In genomic region chr13:35773763-35774162, GRCm38 (mm10) we compare ENCODE assay signal across 8 mouse cellular contexts.
A peak's percentile ranks its signal among the peaks of the same experiment; 100 is the strongest.
DNase-seq lines count a peak whose midpoint lies in the region; ATAC-seq and TF ChIP-seq lines count a peak whose summit lies in the region.

No protein-coding gene starts in this region.

- no peak for DNase-seq in forebrain, postnatal 0 days
- DNase-seq in forebrain, embryonic 10.5 days (ENCODE audit: extremely low spot score, low spot score): no peak
- peak; percentile 8 for DNase-seq in lung, embryonic 14.5 days
- DNase-seq in lung, postnatal 25 days (ENCODE audit: low spot score): no peak
- DNase-seq in brain, adult 2 months (ENCODE audit: low read depth, low spot score): peak; percentile 46
- DNase-seq in lung, postnatal 10 days: peak; percentile 37
- no peak for DNase-seq in T-cell, adult 2 months (ENCODE audit: low spot score)
- no peak for DNase-seq in frontal cortex, postnatal 14 days (ENCODE audit: low spot score in 2 of 2)

- no peaks in the 10 kb centered on the region for H3K27me3 ChIP-seq in forebrain, postnatal 0 days (ENCODE audit: insufficient read depth, low read length)
- H3K27me3 ChIP-seq in forebrain, embryonic 10.5 days (ENCODE audit: poor library complexity, severe bottlenecking): no peaks in the 10 kb centered on the region
- H3K27me3 ChIP-seq in lung, embryonic 14.5 days (ENCODE audit: insufficient read depth, low read length): no peaks in the 10 kb centered on the region

- no peak for ATAC-seq in forebrain, postnatal 0 days
- no peak for ATAC-seq in lung, embryonic 14.5 days (ENCODE audit: insufficient read depth)

- no peak overlapping the region for H3K4me2 ChIP-seq in forebrain, postnatal 0 days (ENCODE audit: low read depth)
- no peak overlapping the region for H3K4me2 ChIP-seq in lung, embryonic 14.5 days

- H3K4me3 ChIP-seq in forebrain, postnatal 0 days (ENCODE audit: low read depth, low read length): no peak overlapping the region
- H3K4me3 ChIP-seq in forebrain, embryonic 10.5 days: no peak overlapping the region
- no peak overlapping the region for H3K4me3 ChIP-seq in lung, embryonic 14.5 days (ENCODE audit: low read depth, low read length)

- H3K4me1 ChIP-seq in forebrain, postnatal 0 days (ENCODE audit: insufficient read depth): no peaks in the 10 kb centered on the region
- H3K4me1 ChIP-seq in forebrain, embryonic 10.5 days: peaks cover 25% of the 10 kb centered on the region
- H3K4me1 ChIP-seq in lung, embryonic 14.5 days (ENCODE audit: insufficient read depth): no peaks in the 10 kb centered on the region

- H3K9me3 ChIP-seq in forebrain, postnatal 0 days (ENCODE audit: low read length): no peaks in the 10 kb centered on the region
- H3K9me3 ChIP-seq in forebrain, embryonic 10.5 days: no peaks in the 10 kb centered on the region
- H3K9me3 ChIP-seq in lung, embryonic 14.5 days (ENCODE audit: low read depth, low read length): no peaks in the 10 kb centered on the region

- TF ChIP-seq CTCF in forebrain, postnatal 0 days (IDR thresholded peaks at IDR 0.05; ENCODE audit: low read depth): peak; percentile 50
- peak; percentile 47 for TF ChIP-seq CTCF in lung, embryonic 14.5 days (IDR thresholded peaks at IDR 0.05; ENCODE audit: low read depth)

- WGBS in forebrain, postnatal 0 days: 59% methylated on average over 7 of the region's 7 CpGs
- WGBS in forebrain, embryonic 10.5 days: 59% methylated on average over 7 of the region's 7 CpGs
- 56% methylated on average over 7 of the region's 7 CpGs for WGBS in lung, embryonic 14.5 days

- no peak overlapping the region for H3K9ac ChIP-seq in forebrain, postnatal 0 days
- H3K9ac ChIP-seq in lung, embryonic 14.5 days: no peak overlapping the region

- H3K36me3 ChIP-seq in forebrain, postnatal 0 days (ENCODE audit: insufficient read depth): no peaks in the 10 kb centered on the region
- H3K36me3 ChIP-seq in forebrain, embryonic 10.5 days (replicated peaks): no peaks in the 10 kb centered on the region
- no peaks in the 10 kb centered on the region for H3K36me3 ChIP-seq in lung, embryonic 14.5 days (ENCODE audit: insufficient read depth)

- H3K27ac ChIP-seq in forebrain, postnatal 0 days (ENCODE audit: low read depth, low read length): no peak overlapping the region
- no peak overlapping the region for H3K27ac ChIP-seq in forebrain, embryonic 10.5 days
- no peak overlapping the region for H3K27ac ChIP-seq in lung, embryonic 14.5 days (ENCODE audit: low read depth)

Comparison
In these comparisons a context has a peak if more than half of its experiments do, and no peak if none do; other contexts are left out.
1. DNase-seq: peak in lung, embryonic 14.5 days (single experiment), brain, adult 2 months (single experiment) and lung, postnatal 10 days (single experiment); none in forebrain, postnatal 0 days (single experiment), forebrain, embryonic 10.5 days (single experiment), lung, postnatal 25 days (single experiment), T-cell, adult 2 months (single experiment) and frontal cortex, postnatal 14 days (0 of 2).